ENCODE assay signal across 20 mouse cellular contexts in the genomic region with DNA sequence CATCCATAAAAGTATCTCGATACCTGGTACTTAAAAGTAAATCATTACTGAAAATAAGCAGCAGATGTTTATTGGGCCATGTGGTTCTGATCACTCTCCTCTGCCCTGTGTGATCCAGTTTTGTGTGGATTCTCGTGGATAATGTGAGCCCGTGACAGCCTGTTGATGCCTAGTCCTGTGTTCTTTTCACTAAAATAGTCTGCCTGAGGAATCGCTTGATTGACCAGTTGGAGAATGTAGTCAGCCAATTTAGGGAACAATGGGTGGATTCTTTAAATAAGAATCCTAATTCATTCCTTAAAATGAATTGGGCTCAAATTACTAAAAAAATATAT.
A peak's percentile ranks its signal among the peaks of the same experiment; 100 is the strongest.
DNase-seq lines count a peak whose midpoint lies in the region; ATAC-seq and TF ChIP-seq lines count a peak whose summit lies in the region.
"Had no signal": no experiment of that assay in that cellular context is flagged by ENCODE, and none has a peak within 500 bp of the region (broad histone marks: within the 10 kb centered on the region; RNA-seq: fewer than 3 reads in every experiment).

No protein-coding gene starts in this region.

- 35% methylated on average over 4 of the region's 4 CpGs for WGBS in embryonic facial prominence, embryonic 11.5 days
- 55% methylated on average over 4 of the region's 4 CpGs for WGBS in embryonic facial prominence, embryonic 10.5 days
- whole genome bisulfite sequencing in limb, embryonic 12.5 days = 20% methylated on average over 4 of the region's 4 CpGs
- WGBS in limb, embryonic 10.5 days = 42% methylated on average over 4 of the region's 4 CpGs
- WGBS in limb, embryonic 14.5 days = 23% methylated on average over 4 of the region's 4 CpGs
- WGBS in forebrain, embryonic 11.5 days = 57% methylated on average over 4 of the region's 4 CpGs

- TF ChIP-seq POLR2A in limb, embryonic 14.5 days (IDR thresholded peaks at IDR 0.05; ENCODE audit: borderline replicate concordance, extremely low read depth, insufficient read depth, insufficient read length) = no peak

- H3K4me1 ChIP-seq in embryonic facial prominence, embryonic 11.5 days (ENCODE audit: control insufficient read depth, insufficient read depth, low read length) = no peaks in the 10 kb centered on the region
- H3K4me1 ChIP-seq in embryonic facial prominence, embryonic 10.5 days = 0 out of 2 replicates have a peak, but pooled peaks cover 3% of the 10 kb centered on the region
- peaks cover 10% of the 10 kb centered on the region for H3K4me1 ChIP-seq in limb, embryonic 12.5 days (replicated peaks)
- peaks cover 9% of the 10 kb centered on the region for H3K4me1 ChIP-seq in limb, embryonic 10.5 days
- peaks cover 9% of the 10 kb centered on the region for H3K4me1 ChIP-seq in limb, embryonic 14.5 days (ENCODE audit: control insufficient read depth, insufficient read depth, low read length)
- no peaks in the 10 kb centered on the region for H3K4me1 ChIP-seq in forebrain, embryonic 11.5 days (replicated peaks; ENCODE audit: control insufficient read depth, insufficient read depth, low read length)
- H3K4me1 ChIP-seq: embryonic facial prominence, embryonic 12.5 days; forebrain, embryonic 12.5 days had no signal

- no peak overlapping the region for H3K27ac ChIP-seq in embryonic facial prominence, embryonic 11.5 days (replicated peaks; ENCODE audit: low read depth, low read length)
- H3K27ac ChIP-seq in embryonic facial prominence, embryonic 10.5 days (replicated peaks) = no peak overlapping the region
- no peak overlapping the region for H3K27ac ChIP-seq in limb, embryonic 12.5 days
- H3K27ac ChIP-seq in limb, embryonic 10.5 days = no peak overlapping the region
- no peak overlapping the region for H3K27ac ChIP-seq in limb, embryonic 14.5 days (replicated peaks; ENCODE audit: low read depth, low read length)
- H3K27ac ChIP-seq in forebrain, embryonic 11.5 days (ENCODE audit: low read depth, low read length) = no peak overlapping the region
- H3K27ac ChIP-seq: embryonic facial prominence, embryonic 12.5 days; forebrain, embryonic 12.5 days had no signal

- H3K4me2 ChIP-seq in embryonic facial prominence, embryonic 11.5 days (ENCODE audit: low read depth, low read length) = no peak overlapping the region
- peak overlapping the region; percentile 1; the same call in 1 of the 2 replicates for H3K4me2 ChIP-seq in limb, embryonic 12.5 days
- no peak overlapping the region for H3K4me2 ChIP-seq in limb, embryonic 14.5 days (replicated peaks; ENCODE audit: low read depth, low read length, severe bottlenecking)
- no peak overlapping the region for H3K4me2 ChIP-seq in forebrain, embryonic 11.5 days (ENCODE audit: low read depth, low read length, severe bottlenecking)
- H3K4me2 ChIP-seq: embryonic facial prominence, embryonic 12.5 days; forebrain, embryonic 12.5 days had no signal

- DNase-seq in embryonic facial prominence, embryonic 11.5 days (ENCODE audit: low spot score) = peak; percentile 16
- DNase-seq in embryonic facial prominence, embryonic 10.5 days (ENCODE audit: low spot score) = no peak
- DNase-seq in limb, embryonic 10.5 days (ENCODE audit: low spot score) = no peak
- peak; percentile 65 for DNase-seq in forelimb bud, embryonic 11.5 days (ENCODE audit: low read depth, low spot score)
- no peak for DNase-seq in limb, embryonic 14.5 days (ENCODE audit: low spot score)
- DNase-seq in forebrain, embryonic 11.5 days (ENCODE audit: low spot score) = no peak
- DNase-seq in layer of hippocampus, postnatal 36 days = no peak
- DNase-seq: adrenal gland, adult 8-10 months; adrenal gland, postnatal 14 days; adrenal gland, postnatal 36 days; B cell, adult 2 months had no signal

- no peak overlapping the region for H3K4me3 ChIP-seq in embryonic facial prominence, embryonic 11.5 days (ENCODE audit: low read depth, low read length)
- H3K4me3 ChIP-seq in embryonic facial prominence, embryonic 10.5 days = no peak overlapping the region
- no peak overlapping the region for H3K4me3 ChIP-seq in limb, embryonic 12.5 days (replicated peaks)
- H3K4me3 ChIP-seq in limb, embryonic 10.5 days = no peak overlapping the region
- no peak overlapping the region for H3K4me3 ChIP-seq in limb, embryonic 14.5 days (replicated peaks; ENCODE audit: low read length)
- H3K4me3 ChIP-seq in forebrain, embryonic 11.5 days (ENCODE audit: low read depth, low read length) = no peak overlapping the region
- H3K4me3 ChIP-seq: embryonic facial prominence, embryonic 12.5 days; forebrain, embryonic 12.5 days had no signal

- H3K9me3 ChIP-seq in embryonic facial prominence, embryonic 11.5 days (replicated peaks; ENCODE audit: control insufficient read depth, low read length) = no peaks in the 10 kb centered on the region
- H3K9me3 ChIP-seq in embryonic facial prominence, embryonic 10.5 days = no peaks in the 10 kb centered on the region
- H3K9me3 ChIP-seq in limb, embryonic 12.5 days = no peaks in the 10 kb centered on the region
- H3K9me3 ChIP-seq in limb, embryonic 10.5 days (replicated peaks) = no peaks in the 10 kb centered on the region
- H3K9me3 ChIP-seq in limb, embryonic 14.5 days (ENCODE audit: control insufficient read depth, low read length) = no peaks in the 10 kb centered on the region
- no peaks in the 10 kb centered on the region for H3K9me3 ChIP-seq in forebrain, embryonic 11.5 days (ENCODE audit: control insufficient read depth, low read length)
- H3K9me3 ChIP-seq: embryonic facial prominence, embryonic 12.5 days; forebrain, embryonic 12.5 days; G1E had no signal

- H3K27me3 ChIP-seq in embryonic facial prominence, embryonic 11.5 days (ENCODE audit: control insufficient read depth, insufficient read depth, low read length) = no peaks in the 10 kb centered on the region
- no peaks in the 10 kb centered on the region for H3K27me3 ChIP-seq in embryonic facial prominence, embryonic 10.5 days (replicated peaks; ENCODE audit: low read depth, poor library complexity, severe bottlenecking)
- no peaks in the 10 kb centered on the region for H3K27me3 ChIP-seq in limb, embryonic 12.5 days
- no peaks in the 10 kb centered on the region for H3K27me3 ChIP-seq in limb, embryonic 10.5 days (ENCODE audit: low read depth, poor library complexity, severe bottlenecking)
- no peaks in the 10 kb centered on the region for H3K27me3 ChIP-seq in limb, embryonic 14.5 days (ENCODE audit: control insufficient read depth, insufficient read depth, low read length)
- H3K27me3 ChIP-seq in forebrain, embryonic 11.5 days (ENCODE audit: control insufficient read depth, insufficient read depth, low read length) = no peaks in the 10 kb centered on the region
- H3K27me3 ChIP-seq: CH12.LX; embryonic facial prominence, embryonic 12.5 days; forebrain, embryonic 12.5 days had no signal

- no peaks in the 10 kb centered on the region for H3K36me3 ChIP-seq in embryonic facial prominence, embryonic 11.5 days (replicated peaks; ENCODE audit: control insufficient read depth, insufficient read depth, low read depth, low read length)
- H3K36me3 ChIP-seq in embryonic facial prominence, embryonic 10.5 days (replicated peaks) = no peaks in the 10 kb centered on the region
- no peaks in the 10 kb centered on the region for H3K36me3 ChIP-seq in limb, embryonic 12.5 days
- H3K36me3 ChIP-seq in limb, embryonic 10.5 days = no peaks in the 10 kb centered on the region
- H3K36me3 ChIP-seq in limb, embryonic 14.5 days (ENCODE audit: control insufficient read depth, insufficient read depth, low read length) = no peaks in the 10 kb centered on the region
- no peaks in the 10 kb centered on the region for H3K36me3 ChIP-seq in forebrain, embryonic 11.5 days (ENCODE audit: control insufficient read depth, insufficient read depth, low read length)
- H3K36me3 ChIP-seq: embryonic facial prominence, embryonic 12.5 days; forebrain, embryonic 12.5 days; G1E had no signal

- no peak overlapping the region for H3K9ac ChIP-seq in embryonic facial prominence, embryonic 11.5 days (replicated peaks; ENCODE audit: low read length)
- no peak overlapping the region for H3K9ac ChIP-seq in limb, embryonic 12.5 days (replicated peaks)
- no peak overlapping the region for H3K9ac ChIP-seq in limb, embryonic 14.5 days (ENCODE audit: low read depth, low read length, severe bottlenecking)
- H3K9ac ChIP-seq in forebrain, embryonic 11.5 days (ENCODE audit: low read length) = no peak overlapping the region
- H3K9ac ChIP-seq: embryonic facial prominence, embryonic 12.5 days; forebrain, embryonic 12.5 days had no signal

- no peak for ATAC-seq in embryonic facial prominence, embryonic 11.5 days (replicated peaks; ENCODE audit: insufficient number of reproducible peaks, low FRiP score, low TSS enrichment, low read depth)
- 0 out of 2 replicates have a peak, but pooled peaks have one; percentile 47 for ATAC-seq in limb, embryonic 12.5 days (ENCODE audit: insufficient number of reproducible peaks, insufficient read depth, low FRiP score, low TSS enrichment, low read depth)
- ATAC-seq in limb, embryonic 14.5 days (ENCODE audit: low FRiP score, low read depth) = 0 out of 2 replicates have a peak, but pooled peaks have one; percentile 26
- ATAC-seq in forebrain, embryonic 11.5 days (replicated peaks; ENCODE audit: low FRiP score) = no peak
- ATAC-seq: activated CD4-positive, CD25-positive, alpha-beta regulatory T cell, adult 4 months; CD4-positive, CD25-positive, alpha-beta regulatory T cell, adult 4 months; forebrain, embryonic 14.5 days; Patski had no signal

Comparison
In these comparisons a context has a peak if more than half of its experiments do, and no peak if none do; other contexts are left out.
1. DNase-seq: peak in embryonic facial prominence, embryonic 11.5 days (single experiment) and forelimb bud, embryonic 11.5 days (single experiment); none in embryonic facial prominence, embryonic 10.5 days (single experiment), limb, embryonic 10.5 days (single experiment), limb, embryonic 14.5 days (single experiment), forebrain, embryonic 11.5 days (single experiment) and layer of hippocampus, postnatal 36 days (0 of 2).
2. ATAC-seq: peak in limb, embryonic 12.5 days (single experiment) and limb, embryonic 14.5 days (single experiment); none in embryonic facial prominence, embryonic 11.5 days (single experiment) and forebrain, embryonic 11.5 days (single experiment).